28 mouse cellular contexts compared by ENCODE assay signal in the genomic region with DNA sequence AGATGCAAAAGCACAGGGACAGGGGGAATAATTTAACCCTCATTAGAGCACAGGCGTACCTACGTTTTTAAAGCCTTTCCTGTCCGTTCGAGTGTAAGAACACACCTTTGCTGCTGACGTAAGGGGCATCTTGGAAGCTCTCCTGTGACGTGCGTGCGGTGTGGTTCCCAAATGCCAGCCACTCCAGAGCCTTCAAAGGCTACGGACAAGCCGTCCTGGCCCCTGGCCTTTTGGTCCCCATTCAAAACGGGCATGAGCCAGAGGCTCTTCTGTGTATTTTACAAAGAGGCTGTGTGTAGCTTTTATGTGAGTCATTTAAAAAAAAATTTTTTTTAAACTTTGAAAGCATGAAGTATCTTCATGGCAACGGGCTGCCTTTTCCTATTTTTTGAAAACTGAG. TPM values are rescaled to one million over a fixed set of nuclear protein-coding genes. Genes with fewer than 3 reads are reported as not detected.
DNase-seq lines count a peak whose midpoint lies in the region; ATAC-seq and TF ChIP-seq lines count a peak whose summit lies in the region.
"Had no signal": no experiment of that assay in that cellular context is flagged by ENCODE, and none has a peak within 500 bp of the region (broad histone marks: within the 10 kb centered on the region; RNA-seq: fewer than 3 reads in every experiment).

No protein-coding gene starts in this region.

- 0 out of 2 replicates have a peak, but pooled peaks cover 2% of the 10 kb centered on the region for H3K27me3 ChIP-seq in testis, adult 2 months (ENCODE audit: control insufficient read depth, insufficient read depth, low read length)
- peaks cover 8% of the 10 kb centered on the region for H3K27me3 ChIP-seq in kidney, embryonic 16.5 days (ENCODE audit: insufficient read depth, low read length)

- H3K4me1 ChIP-seq in testis, adult 2 months (ENCODE audit: control insufficient read depth, insufficient read depth, low read length), result peaks cover 11% of the 10 kb centered on the region
- peaks cover 9% of the 10 kb centered on the region for H3K4me1 ChIP-seq in kidney, embryonic 16.5 days (ENCODE audit: insufficient read depth, low read length)

- no peak overlapping the region for H3K9ac ChIP-seq in kidney, embryonic 16.5 days (replicated peaks; ENCODE audit: low read length)
- H3K9ac ChIP-seq: embryonic facial prominence, embryonic 13.5 days; forebrain, postnatal 0 days; hindbrain, embryonic 13.5 days; intestine, embryonic 15.5 days had no signal

- WGBS in kidney, embryonic 16.5 days, result 67% methylated on average over 12 of the region's 12 CpGs

- no peaks in the 10 kb centered on the region for H3K36me3 ChIP-seq in testis, adult 2 months (ENCODE audit: control insufficient read depth, insufficient read depth, low read length)
- H3K36me3 ChIP-seq in kidney, embryonic 16.5 days (ENCODE audit: insufficient read depth, low read length), result no peaks in the 10 kb centered on the region
- H3K36me3 ChIP-seq: embryonic facial prominence, embryonic 10.5 days; embryonic facial prominence, embryonic 13.5 days; G1E; hindbrain, embryonic 10.5 days; hindbrain, embryonic 13.5 days; intestine, embryonic 15.5 days had no signal

- no peaks in the 10 kb centered on the region for H3K9me3 ChIP-seq in kidney, embryonic 16.5 days (ENCODE audit: low read length)
- H3K9me3 ChIP-seq: embryonic facial prominence, embryonic 10.5 days; embryonic facial prominence, embryonic 13.5 days; hindbrain, embryonic 10.5 days; hindbrain, embryonic 13.5 days; intestine, embryonic 15.5 days had no signal

- H3K4me2 ChIP-seq in kidney, embryonic 16.5 days (replicated peaks; ENCODE audit: low read depth, low read length), result no peak overlapping the region
- H3K4me2 ChIP-seq: embryonic facial prominence, embryonic 13.5 days; heart, embryonic 11.5 days; hindbrain, embryonic 13.5 days; intestine, embryonic 15.5 days had no signal

- TF ChIP-seq CTCF in testis, adult 2 months (IDR thresholded peaks at IDR 0.05; ENCODE audit: control insufficient read depth, insufficient read depth, insufficient replicate concordance, low read depth, low read length), result no peak

- DNase-seq in cerebellum, adult 11-12 months, result peak; percentile 53
- DNase-seq in cerebellum, postnatal 14 days, result peak; percentile 74 to 80
- no peak for DNase-seq in cerebellum, adult 9-11 months
- DNase-seq in testis, postnatal 10 days (ENCODE audit: low spot score), result no peak
- DNase-seq in fibroblast of lung, adult 2 months (ENCODE audit: low read depth), result peak; percentile 94
- DNase-seq: adrenal gland, adult 8-10 months; adrenal gland, postnatal 25 days; B cell, adult 2 months; cerebellum, adult 9-10 months; embryo, embryonic 11 days; forebrain, postnatal 0 days; gastrocnemius, adult 2 months; gastrocnemius, postnatal 14 days; heart, adult 11 months; kidney, adult 11 months; kidney, adult 8-10 months had no signal

- H3K27ac ChIP-seq in testis, adult 2 months (ENCODE audit: control insufficient read depth, insufficient read depth, low read depth, low read length), result no peak overlapping the region
- H3K27ac ChIP-seq in kidney, embryonic 16.5 days (ENCODE audit: low read length), result no peak overlapping the region
- H3K27ac ChIP-seq: embryonic facial prominence, embryonic 10.5 days; embryonic facial prominence, embryonic 13.5 days; gastrocnemius, adult 2 months; hindbrain, embryonic 10.5 days; hindbrain, embryonic 13.5 days; intestine, embryonic 15.5 days had no signal

- peak overlapping the region; percentile 72 for H3K4me3 ChIP-seq in testis, adult 2 months (ENCODE audit: control insufficient read depth, low read depth, low read length)
- no peak overlapping the region for H3K4me3 ChIP-seq in kidney, embryonic 16.5 days (ENCODE audit: low read length)
- H3K4me3 ChIP-seq: embryonic facial prominence, embryonic 10.5 days; embryonic facial prominence, embryonic 13.5 days; gastrocnemius, adult 2 months; hindbrain, embryonic 10.5 days; hindbrain, embryonic 13.5 days; intestine, embryonic 15.5 days had no signal

- ATAC-seq in cerebellum, adult (ENCODE audit: insufficient number of reproducible peaks, low FRiP score, low TSS enrichment), result no peak
- ATAC-seq in kidney, embryonic 16.5 days (ENCODE audit: low FRiP score, low TSS enrichment), result no peak
- ATAC-seq: forebrain, embryonic 14.5 days; forebrain, postnatal 0 days; hindbrain, embryonic 16.5 days; intestine, embryonic 15.5 days had no signal

- peak; percentile 57; the same call in 1 of the 2 replicates for TF ChIP-seq POLR2A in testis, adult 2 months (IDR thresholded peaks at IDR 0.05; ENCODE audit: control insufficient read depth, low read depth, low read length)

RNA-seq across cellular contexts. Expression of gene Cmklr1, which starts 4.6 kb away (rescaled TPM):
- 82.3 and 86.6 TPM in 2 replicates for polyA plus RNA-seq in testis, adult 2 months (2012; rRNA removed)
- polyA plus RNA-seq in kidney, embryonic 16.5 days (2015; fragmentation: Nextera tagmentation; extraction: Ambion mirVana), result 4.4 and 6.5 TPM in 2 replicates
- polyA plus RNA-seq: G1E had no signal

Comparison
In these comparisons a context has a peak if more than half of its experiments do, and no peak if none do; other contexts are left out.
1. DNase-seq: peak in cerebellum, adult 11-12 months (single experiment), cerebellum, postnatal 14 days (2 of 2) and fibroblast of lung, adult 2 months (single experiment); none in cerebellum, adult 9-11 months (single experiment) and testis, postnatal 10 days (single experiment).
2. RNA of gene Cmklr1, which starts 4.6 kb away (polyA plus RNA-seq): 82.3 to 86.6 TPM in testis, adult 2 months; 4.4 to 6.5 TPM in kidney, embryonic 16.5 days; every median in the first group is over 10 times any median in the second.